Mouse (Mus musculus): Measurements from ENCODE around the gene Olfr1328. TPM values are rescaled to one million over a fixed set of nuclear protein-coding genes. Genes with fewer than 3 reads are reported as not detected.
"Not testable (repeated sequence)": the region's sequence is repeated elsewhere in the genome, so short reads cannot be mapped to it uniquely, and the experiment has no call there.

The Olfr1328 gene
- total RNA-seq (2022): not detected

GRCm38 (mm10) chr4:118938512-118938911 lies at the start of gene Olfr1328:
TSS of gene Olfr1328 (minus strand) at chr4:118938612.
- DNase-seq: no peak

- no peak for DNase-seq
Observed at GRCm38 (mm10) chr4:118985291-118985690, 46.9 kb upstream of the Olfr1328 start.

- DNase-seq: no peak
Observed at GRCm38 (mm10) chr4:118973281-118973680, 34.9 kb upstream of the Olfr1328 start.

GRCm38 (mm10) chr4:118967711-118968110 lies 29.3 kb upstream of the Olfr1328 start:
- DNase-seq: no peak

GRCm38 (mm10) chr4:118961141-118961628 lies 22.8 kb upstream of the Olfr1328 start, which contains the start of gene Lao1:
TSS of gene Lao1 (plus strand) at chr4:118961578.
- DNase-seq: no peak

- DNase-seq: no peak
Observed at GRCm38 (mm10) chr4:118958812-118959211, 20.4 kb upstream of the Olfr1328 start.

- not testable (repeated sequence) for DNase-seq
Observed at GRCm38 (mm10) chr4:118931326-118931725, 7.1 kb downstream of the Olfr1328 start.

GRCm38 (mm10) chr4:118917365-118917764 lies 21.0 kb downstream of the Olfr1328 start, which contains the start of gene Olfr1329:
TSS of gene Olfr1329 (minus strand) at chr4:118917465.
- DNase-seq: not testable (repeated sequence)

GRCm38 (mm10) chr4:118901981-118902380 lies 36.4 kb downstream of the Olfr1328 start:
- no peak for DNase-seq

- DNase-seq: no peak
Observed at GRCm38 (mm10) chr4:118888297-118888696, 50.1 kb downstream of the Olfr1328 start, which contains the start of gene Olfr1330. TSS of gene Olfr1330 (plus strand) at chr4:118888597.

Other genes starting within 250 kb of the Olfr1328 start
- gene Olfr1342, start 245.9 kb downstream of the Olfr1328 start, total RNA-seq (2022): not detected
- not detected for gene Olfr1341, start 235.1 kb downstream of the Olfr1328 start, total RNA-seq (2022)
- gene Olfr1340, start 218.5 kb downstream of the Olfr1328 start, total RNA-seq (2022): not detected
- gene Olfr1339, start 206.4 kb downstream of the Olfr1328 start, total RNA-seq (2022): not detected
- not detected for gene Olfr1338, start 179.9 kb downstream of the Olfr1328 start, total RNA-seq (2022)
- not detected for gene Olfr1337, start 156.0 kb downstream of the Olfr1328 start, total RNA-seq (2022)
- not detected for gene Olfr1335, start 128.7 kb downstream of the Olfr1328 start, total RNA-seq (2022)
- not detected for gene Olfr1333, start 102.3 kb downstream of the Olfr1328 start, total RNA-seq (2022)
- gene Olfr1331, start 74.0 kb downstream of the Olfr1328 start, total RNA-seq (2022): not detected
- not detected for gene Olfr1330, start 50.0 kb downstream of the Olfr1328 start, total RNA-seq (2022)
- not detected for gene Olfr1329, start 21.1 kb downstream of the Olfr1328 start, total RNA-seq (2022)
- gene Lao1, start 23.0 kb upstream of the Olfr1328 start, total RNA-seq (2022): not detected
- gene Slc2a1, start 170.1 kb upstream of the Olfr1328 start, total RNA-seq (2022): 10 to 100 TPM; 22.2 to 27.9 (median 26.0) TPM
- gene Zfp691, start 235.6 kb upstream of the Olfr1328 start, total RNA-seq (2022): 10 to 100 TPM; 11.7 to 14.2 (median 12.9) TPM

Measured in adrenal gland, adult 8-10 months (tissue).